Mouse (Mus musculus) embryonic stem cell, embryonic (primary cell): ENCODE results near the gene P2rx4.

Experiments
- CTCF ChIA-PET, 4 experiments: fragments of 300-600 bp in 2 of 4; fragments of 350-600 bp in 2 of 4; sonication (Branson Sonifier 250); formaldehyde crosslinking; loops; one replicate each; lab custom pipeline; 2022; ENCODE audit warnings: inconsistent platforms in 2 of 4; lab: Charles Lee
- POLR2A ChIA-PET, 4 experiments: fragments of 300-600 bp in 2 of 4; fragments of 350-600 bp in 2 of 4; sonication (Branson Sonifier 250); formaldehyde crosslinking; loops; one replicate each; lab custom pipeline; 2022; ENCODE audit warnings: antibody characterized with exemption in 4 of 4, inconsistent platforms in 1 of 4; lab: Charles Lee

Gene P2rx4

DNA sequence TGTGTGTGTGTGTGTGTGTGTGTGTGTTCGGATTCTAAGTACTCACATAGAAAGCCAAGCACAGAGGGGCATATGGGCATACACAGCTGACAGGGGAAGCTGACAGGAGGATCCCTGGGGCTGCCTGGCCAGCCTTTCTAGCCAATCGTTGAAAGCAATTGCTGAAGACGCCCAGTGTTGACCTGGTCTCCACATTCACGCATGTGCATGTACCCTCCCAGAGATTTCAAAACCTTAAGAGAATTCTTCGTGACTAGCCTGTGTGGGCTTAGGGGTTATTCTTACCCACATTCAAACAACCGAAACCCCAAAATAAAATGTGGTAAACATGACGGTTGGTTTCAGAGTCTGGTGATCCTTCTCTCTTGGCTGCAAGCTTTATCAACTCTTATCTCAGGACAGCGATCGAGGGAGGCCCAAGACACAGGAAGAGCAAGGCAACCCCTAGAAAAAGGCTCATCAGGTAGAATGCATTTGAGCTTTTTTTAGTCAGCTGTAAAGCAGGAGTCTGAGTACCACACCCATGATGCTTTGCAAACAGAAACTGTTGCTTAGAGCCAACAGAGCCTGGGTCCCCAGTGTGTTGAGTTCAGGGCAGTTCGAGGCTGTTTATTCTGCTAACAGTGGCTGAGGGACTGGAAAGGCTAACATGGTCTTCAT, 9.2 kb upstream of the P2rx4 start:
- CTCF ChIA-PET, result interaction anchor here in 1 of 4 experiments (0.6 to 1.3 kb wide), 3 partner anchors 10 to 569 kb away, joined by 3 to 4 read pairs (median 3); partner anchors contain the start of gene Anapc5
- POLR2A ChIA-PET, result interaction anchor here in 3 of 4 experiments (0.5 to 3.1 kb wide), 15 partner anchors 9 to 425 kb away, joined by 3 to 22 read pairs (median 3); partner anchors contain the start of genes P2rx4 (in 2 of the 3) and Orai1 (in 1 of the 3)

DNA sequence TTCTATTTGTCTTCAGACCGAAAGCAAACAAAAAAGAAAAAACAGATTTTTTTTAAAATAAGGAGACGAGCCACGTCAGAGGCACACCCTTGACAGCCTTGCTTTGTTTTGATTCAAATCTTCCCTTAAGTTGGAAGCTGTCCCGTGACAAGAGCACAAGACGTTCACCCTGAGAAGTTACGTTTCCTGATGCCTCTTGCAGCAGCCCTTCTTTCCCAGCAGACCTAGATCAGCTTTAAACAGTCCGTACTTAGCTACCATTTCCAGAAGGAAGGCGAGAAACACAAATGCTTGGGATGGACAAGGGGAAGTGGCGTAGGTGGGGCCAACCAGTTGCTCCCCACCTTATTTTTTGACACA, 8.7 kb upstream of the P2rx4 start:
- CTCF ChIA-PET, result interaction anchor here in 1 of 4 experiments (0.6 to 1.3 kb wide), 3 partner anchors 9 to 569 kb away, joined by 3 to 4 read pairs (median 3); partner anchors contain the start of gene Anapc5
- POLR2A ChIA-PET, result interaction anchor here in 3 of 4 experiments (0.6 to 3.1 kb wide), 15 partner anchors 9 to 425 kb away, joined by 3 to 22 read pairs (median 4); partner anchors contain the start of genes P2rx4 (in 2 of the 3) and Orai1 (in 1 of the 3)

DNA sequence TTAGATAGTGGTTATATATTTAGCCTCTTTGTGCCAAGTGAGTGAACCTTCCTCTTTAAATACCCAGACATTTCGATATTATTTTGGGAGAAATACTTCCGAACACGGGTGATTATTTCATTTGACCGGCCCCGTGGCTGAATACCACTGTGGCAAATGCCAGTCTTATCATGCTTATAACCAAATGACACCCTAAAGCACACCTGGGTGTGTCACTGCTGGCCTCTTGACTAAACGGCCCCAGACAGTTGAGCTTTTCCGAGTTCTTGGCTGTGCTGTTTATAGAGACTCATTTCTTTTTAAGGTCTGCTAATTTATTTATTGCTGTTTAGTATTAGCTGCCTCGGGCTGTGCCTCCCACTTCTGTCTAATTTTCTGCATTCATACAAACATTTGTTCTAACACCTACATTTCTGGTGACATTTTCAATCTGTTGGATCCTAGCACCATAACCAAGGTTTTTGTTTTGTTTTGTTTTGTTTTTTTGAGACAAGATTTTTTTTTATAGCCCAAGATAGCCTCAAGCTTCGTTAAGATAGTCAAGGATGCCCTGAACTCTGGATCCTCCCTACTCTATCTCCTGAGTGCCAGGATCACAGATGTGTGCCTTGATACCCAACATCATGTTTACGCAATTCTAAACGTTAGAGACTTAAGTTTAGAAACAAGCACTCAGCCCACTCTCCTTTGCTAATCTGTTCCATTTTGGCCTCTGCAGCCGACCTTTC, 7.1 kb upstream of the P2rx4 start:
- ChIA-PET POLR2A (no interaction called here), CTCF (interaction anchor here in 1 of 4 experiments (0.7 kb wide), 1 partner anchor 744 kb away, joined by 3 read pairs; no protein-coding TSS in a partner anchor)

- ChIA-PET POLR2A (no interaction called here), CTCF (no interaction called here)
Observed at GRCm38 (mm10) chr5:122700837-122701212, 6.5 kb upstream of the P2rx4 start.

DNA sequence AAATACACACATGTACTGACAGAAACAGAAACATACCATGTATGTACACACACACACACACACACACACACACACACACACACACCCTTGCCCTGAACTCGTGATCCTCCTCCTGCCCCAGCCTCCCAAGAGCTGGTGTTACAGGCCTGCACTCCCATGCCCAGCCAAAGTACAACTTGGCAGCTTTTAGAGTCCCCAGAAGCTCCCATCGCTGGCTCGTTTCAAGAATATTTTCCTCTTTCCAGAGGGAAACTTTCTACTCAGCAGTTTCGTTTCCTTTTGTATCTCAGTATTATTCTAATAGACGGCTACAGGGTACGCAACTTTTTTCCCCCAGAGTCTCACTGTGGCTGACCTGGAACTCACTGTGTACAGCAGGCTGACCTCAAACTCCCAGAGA, 5.2 kb upstream of the P2rx4 start:
- ChIA-PET CTCF (interaction anchor here in 1 of 4 experiments (0.6 kb wide), 1 partner anchor 97 kb away, joined by 3 read pairs; no protein-coding TSS in a partner anchor), POLR2A (interaction anchor here in 1 of 4 experiments (0.7 kb wide), 1 partner anchor 439 kb away, joined by 4 read pairs; no protein-coding TSS in a partner anchor)

GRCm38 (mm10) chr5:122703574-122703973, 3.8 kb upstream of the P2rx4 start:
- ChIA-PET CTCF (interaction anchor here in 1 of 4 experiments (0.6 kb wide), 1 partner anchor 431 kb away, joined by 4 read pairs; no protein-coding TSS in a partner anchor), POLR2A (interaction anchor here in 3 of 4 experiments (0.6 to 1.0 kb wide), 6 partner anchors 10 to 1062 kb away, joined by 3 to 6 read pairs (median 3); no protein-coding TSS in a partner anchor)

DNA sequence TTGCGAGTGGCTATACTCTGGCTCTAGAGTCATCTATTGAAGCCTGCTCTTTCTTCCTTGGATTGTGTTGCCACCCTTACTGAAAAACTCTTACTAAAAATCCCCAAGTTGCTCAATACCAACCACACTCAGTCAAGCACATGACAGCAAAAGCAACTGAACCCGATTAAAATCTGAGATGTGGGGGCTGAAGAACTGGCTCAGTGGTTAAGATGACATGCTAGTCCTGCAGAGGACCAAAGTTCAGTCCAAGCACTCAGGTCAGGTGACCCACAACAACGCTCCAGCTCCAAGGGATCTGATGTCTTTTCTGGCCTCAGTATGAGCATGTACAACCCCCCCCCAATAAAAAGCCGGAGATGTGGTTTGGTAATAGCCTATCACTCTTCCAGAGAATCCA, 2.8 kb upstream of the P2rx4 start:
- ChIA-PET CTCF (no interaction called here), POLR2A (interaction anchor here in 1 of 4 experiments (0.5 to 1.0 kb wide), 3 partner anchors 113 to 311 kb away, joined by 3 read pairs; no protein-coding TSS in a partner anchor)

- POLR2A ChIA-PET, result no interaction called here
- CTCF ChIA-PET, result interaction anchor here in 1 of 4 experiments (0.7 kb wide), 1 partner anchor 78 kb away, joined by 3 read pairs; no protein-coding TSS in a partner anchor
Observed at GRCm38 (mm10) chr5:122705174-122705573, 2.2 kb upstream of the P2rx4 start.

- POLR2A ChIA-PET, result interaction anchor here in 3 of 4 experiments (0.6 to 2.4 kb wide), 38 partner anchors 8 to 1290 kb away, joined by 3 to 22 read pairs (median 4); partner anchors contain the start of genes Ift81 (in 1 of the 3) and Tctn1 (in 1 of the 3)
- CTCF ChIA-PET, result interaction anchor here in 3 of 4 experiments (0.5 to 1.7 kb wide), 9 partner anchors 19 to 707 kb away, joined by 3 to 9 read pairs (median 3); no protein-coding TSS in a partner anchor
Observed at GRCm38 (mm10) chr5:122706917-122707275, 448 bp upstream of the P2rx4 start.

DNA sequence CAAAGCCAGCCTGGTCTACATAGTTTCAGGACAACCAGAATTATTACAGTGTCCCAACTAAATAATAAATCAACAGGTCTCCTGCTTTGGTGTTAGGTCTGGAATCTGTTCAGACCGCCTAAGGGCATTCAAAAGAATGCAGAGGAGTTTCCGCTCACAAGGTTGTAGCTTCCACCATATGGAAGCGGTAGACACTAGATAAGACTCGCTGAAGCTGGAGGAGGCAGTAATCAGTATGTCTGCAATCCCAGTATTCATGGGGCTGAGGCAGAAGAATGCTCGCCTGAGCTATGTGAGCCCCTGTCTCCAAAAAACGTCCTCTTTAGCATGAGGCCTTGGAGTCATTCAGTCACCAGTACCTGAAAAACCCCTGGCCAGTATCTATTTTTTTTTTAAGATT, 1.5 kb downstream of the P2rx4 start:
- ChIA-PET CTCF (interaction anchor here in 1 of 4 experiments (2.1 kb wide), 1 partner anchor 17 kb away, joined by 6 read pairs; no protein-coding TSS in a partner anchor), POLR2A (interaction anchor here in 3 of 4 experiments (0.6 to 2.4 kb wide), 15 partner anchors 11 to 354 kb away, joined by 3 to 22 read pairs (median 4); partner anchors contain the start of genes Anapc7 (in 1 of the 3), Orai1 (in 1 of the 3), Rad9b (in 1 of the 3) and Vps29 (in 1 of the 3))

DNA sequence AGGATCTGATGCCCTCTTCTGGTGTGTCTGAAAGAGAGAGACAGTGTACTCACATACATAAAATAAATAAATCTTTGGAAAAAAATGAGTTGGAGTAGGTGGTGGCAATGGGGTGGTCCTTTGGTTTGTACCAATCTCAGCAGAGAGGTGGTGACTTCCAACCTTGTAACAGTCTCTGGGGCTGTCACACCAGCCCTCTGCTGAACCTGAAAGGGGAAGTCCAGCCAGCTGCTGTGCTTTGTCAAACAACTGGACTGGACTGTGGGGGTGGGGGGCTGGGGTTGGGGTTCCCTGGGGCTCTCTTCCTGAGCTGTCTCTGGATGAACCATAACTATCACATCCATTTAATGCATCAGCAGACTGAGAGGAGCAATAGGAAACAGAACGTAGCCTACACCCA, 8.4 kb downstream of the P2rx4 start:
- POLR2A ChIA-PET, result interaction anchor here (0.6 to 1.0 kb wide), 5 partner anchors 8 to 344 kb away, joined by 3 to 6 read pairs (median 6); no protein-coding TSS in a partner anchor

DNA sequence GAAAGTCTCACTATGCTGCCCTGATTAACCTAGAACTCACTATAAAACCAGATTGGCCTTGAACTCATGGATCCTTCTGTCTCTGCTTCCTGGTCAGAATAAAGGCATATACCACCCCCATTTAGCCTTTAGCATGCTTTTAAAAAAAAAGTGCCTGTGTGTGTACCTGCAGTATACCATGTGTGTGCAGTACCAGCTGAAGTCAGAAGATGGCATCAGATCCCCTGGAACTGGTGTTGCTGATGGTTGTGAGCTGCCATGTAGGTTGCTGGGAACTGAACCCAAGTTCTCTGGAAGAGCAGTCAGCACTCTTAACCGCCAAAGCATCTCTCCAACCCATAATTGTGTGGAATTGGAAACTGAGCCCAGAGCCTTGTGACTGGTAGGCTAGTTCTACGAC, 9.4 kb downstream of the P2rx4 start:
- CTCF ChIA-PET, result interaction anchor here (0.6 to 2.8 kb wide), 10 partner anchors 9 to 259 kb away, joined by 3 to 8 read pairs (median 4); partner anchors contain the start of gene P2rx4 (in 1 of the 4)
- POLR2A ChIA-PET, result interaction anchor here in 2 of 4 experiments (0.9 to 1.1 kb wide), 2 partner anchors 24 to 94 kb away, joined by 3 to 4 read pairs; no protein-coding TSS in a partner anchor

More for the DNA sequence above, 8.4 kb downstream of the P2rx4 start:
- CTCF ChIA-PET, result interaction anchor here (0.6 to 2.8 kb wide), 8 partner anchors 10 to 539 kb away, joined by 3 to 8 read pairs (median 6); no protein-coding TSS in a partner anchor

- ChIA-PET CTCF (interaction anchor here in 1 of 4 experiments (0.6 kb wide), 1 partner anchor 1164 kb away, joined by 3 read pairs; no protein-coding TSS in a partner anchor), POLR2A (interaction anchor here in 2 of 4 experiments (0.6 to 1.5 kb wide), 2 partner anchors 20 to 107 kb away, joined by 3 read pairs; no protein-coding TSS in a partner anchor)
Observed at GRCm38 (mm10) chr5:122718400-122718799, 11.1 kb downstream of the P2rx4 start.

- ChIA-PET POLR2A (interaction anchor here in 2 of 4 experiments (0.6 to 1.5 kb wide), 3 partner anchors 9 to 107 kb away, joined by 3 to 4 read pairs (median 3); no protein-coding TSS in a partner anchor), CTCF (interaction anchor here in 1 of 4 experiments (0.6 kb wide), 1 partner anchor 1164 kb away, joined by 3 read pairs; no protein-coding TSS in a partner anchor)
Observed at GRCm38 (mm10) chr5:122719168-122719567, 11.8 kb downstream of the P2rx4 start.

- CTCF ChIA-PET, result interaction anchor here (0.5 to 2.6 kb wide), 41 partner anchors 8 to 1727 kb away, joined by 3 to 13 read pairs (median 4); partner anchors contain the start of genes P2rx4 (in 2 of the 4), Rnf34 (in 1 of the 4), Tctn1 (in 1 of the 4) and Wdr66 (in 1 of the 4)
- POLR2A ChIA-PET, result interaction anchor here (0.5 to 1.8 kb wide), 19 partner anchors 10 to 334 kb away, joined by 3 to 10 read pairs (median 4); partner anchors contain the start of genes P2rx4 (in 3 of the 4) and Arpc3 (in 1 of the 4)
Observed at GRCm38 (mm10) chr5:122725453-122725852, 18.1 kb downstream of the P2rx4 start.

DNA sequence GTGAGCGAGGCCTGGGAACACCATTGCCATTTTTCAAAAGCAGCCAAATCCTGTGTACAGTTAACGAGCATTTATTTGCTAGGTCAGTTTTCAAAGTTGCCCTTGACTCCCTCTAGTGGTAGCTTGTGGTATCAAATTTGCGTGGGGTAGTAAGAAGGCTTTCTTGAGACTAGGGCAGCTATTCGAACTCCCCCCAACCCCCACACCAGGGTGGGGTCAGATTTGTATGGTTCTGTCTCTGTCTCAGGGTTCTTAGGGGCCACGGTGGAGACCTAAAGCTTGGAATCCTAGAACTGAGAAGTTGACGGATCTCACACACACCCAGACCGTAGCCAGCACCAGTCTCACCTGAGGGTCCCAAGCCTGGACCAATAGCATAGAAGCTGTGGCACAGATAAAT, 18.7 kb downstream of the P2rx4 start:
- CTCF ChIA-PET, result interaction anchor here (0.5 to 2.6 kb wide), 48 partner anchors 9 to 1793 kb away, joined by 3 to 13 read pairs (median 4); partner anchors contain the start of genes P2rx4 (in 2 of the 4), Rnf34 (in 1 of the 4), Tctn1 (in 1 of the 4) and Wdr66 (in 1 of the 4)
- POLR2A ChIA-PET, result interaction anchor here (0.5 to 1.8 kb wide), 21 partner anchors 11 to 888 kb away, joined by 3 to 10 read pairs (median 4); partner anchors contain the start of genes P2rx4 (in 3 of the 4) and Arpc3 (in 1 of the 4)

- ChIA-PET CTCF (interaction anchor here (0.5 to 2.6 kb wide), 36 partner anchors 9 to 614 kb away, joined by 3 to 13 read pairs (median 4); partner anchors contain the start of genes P2rx4 (in 2 of the 4), Rnf34 (in 1 of the 4) and Tctn1 (in 1 of the 4)), POLR2A (interaction anchor here in 3 of 4 experiments (0.5 to 1.8 kb wide), 14 partner anchors 11 to 888 kb away, joined by 3 to 10 read pairs (median 4); partner anchors contain the start of gene P2rx4 (in 2 of the 3))
Observed at GRCm38 (mm10) chr5:122726595-122726994, 19.3 kb downstream of the P2rx4 start.
